Mouse (Mus musculus): Measurements from ENCODE around the gene Sult2b1. TPM values are rescaled to one million over a fixed set of nuclear protein-coding genes. Genes with fewer than 3 reads are reported as not detected.

Sult2b1 gene
- polyA plus RNA-seq, 1 experiment from 2014 or later, result 2.5 TPM

- no peak for ATAC-seq (ENCODE audit: low FRiP score, low TSS enrichment)
- Histone ChIP-seq H3K9ac (replicated peaks; ENCODE audit: low read length) (no peak overlapping the region), H3K4me1 (ENCODE audit: insufficient read depth, low read length) (peaks cover 30% of the 10 kb centered on the region), H3K4me2 (replicated peaks; ENCODE audit: low read depth, low read length) (no peak overlapping the region), H3K27me3 (ENCODE audit: insufficient read depth, low read length) (no peaks in the 10 kb centered on the region), H3K4me3 (ENCODE audit: low read length) (no peak overlapping the region), H3K9me3 (ENCODE audit: low read length) (no peaks in the 10 kb centered on the region), H3K36me3 (ENCODE audit: insufficient read depth, low read length) (no peaks in the 10 kb centered on the region), H3K27ac (ENCODE audit: low read length) (no peak overlapping the region)
- WGBS, result 63% methylated on average over 4 of the region's 4 CpGs
These were observed 2.2 kb downstream of the Sult2b1 start for GRCm38 (mm10) chr7:45782271-45782670.

GRCm38 (mm10) chr7:45779081-45779641 is 5.3 kb downstream of the Sult2b1 start:
- ATAC-seq (ENCODE audit: low FRiP score, low TSS enrichment), result peak; percentile 39; the same call in 1 of the 2 replicates
- peak overlapping the region; percentile 42 for H3K4me2 ChIP-seq (replicated peaks; ENCODE audit: low read depth, low read length)
- peaks cover 11% of the 10 kb centered on the region for H3K4me1 ChIP-seq (ENCODE audit: insufficient read depth, low read length)
- no peak overlapping the region for H3K27ac ChIP-seq (ENCODE audit: low read length)
- H3K4me3 ChIP-seq (ENCODE audit: low read length), result peak overlapping the region; percentile 4; the same call in 1 of the 2 replicates
- H3K36me3 ChIP-seq (ENCODE audit: insufficient read depth, low read length), result no peaks in the 10 kb centered on the region
- no peak overlapping the region; the same call in 1 of the 2 replicates for H3K9ac ChIP-seq (replicated peaks; ENCODE audit: low read length)
- no peaks in the 10 kb centered on the region for H3K9me3 ChIP-seq (ENCODE audit: low read length)
- 17% methylated on average over 22 of the region's 22 CpGs for WGBS
- no peaks in the 10 kb centered on the region for H3K27me3 ChIP-seq (ENCODE audit: insufficient read depth, low read length)

- no peak overlapping the region for H3K4me3 ChIP-seq (ENCODE audit: low read length)
- H3K9ac ChIP-seq (replicated peaks; ENCODE audit: low read length), result no peak overlapping the region
- no peak overlapping the region for H3K4me2 ChIP-seq (replicated peaks; ENCODE audit: low read depth, low read length)
- peaks cover 7% of the 10 kb centered on the region for H3K4me1 ChIP-seq (ENCODE audit: insufficient read depth, low read length)
- WGBS, result 56% methylated on average over 7 of the region's 7 CpGs
- no peaks in the 10 kb centered on the region for H3K27me3 ChIP-seq (ENCODE audit: insufficient read depth, low read length)
- H3K36me3 ChIP-seq (ENCODE audit: insufficient read depth, low read length), result no peaks in the 10 kb centered on the region
- ATAC-seq (ENCODE audit: low FRiP score, low TSS enrichment), result no peak
- no peak overlapping the region for H3K27ac ChIP-seq (ENCODE audit: low read length)
- no peaks in the 10 kb centered on the region for H3K9me3 ChIP-seq (ENCODE audit: low read length)
These were observed 9.2 kb downstream of the Sult2b1 start for GRCm38 (mm10) chr7:45775237-45775636.

- no peak for ATAC-seq (ENCODE audit: low FRiP score, low TSS enrichment)
- H3K4me2 ChIP-seq (replicated peaks; ENCODE audit: low read depth, low read length), result no peak overlapping the region
- 71% methylated on average over 4 of the region's 4 CpGs for WGBS
- H3K4me3 ChIP-seq (ENCODE audit: low read length), result no peak overlapping the region
- no peak overlapping the region for H3K27ac ChIP-seq (ENCODE audit: low read length)
- H3K9me3 ChIP-seq (ENCODE audit: low read length), result no peaks in the 10 kb centered on the region
- H3K4me1 ChIP-seq (ENCODE audit: insufficient read depth, low read length), result no peaks in the 10 kb centered on the region
- no peaks in the 10 kb centered on the region for H3K36me3 ChIP-seq (ENCODE audit: insufficient read depth, low read length)
- H3K27me3 ChIP-seq (ENCODE audit: insufficient read depth, low read length), result no peaks in the 10 kb centered on the region
- no peak overlapping the region for H3K9ac ChIP-seq (replicated peaks; ENCODE audit: low read length)
These were observed 13.4 kb downstream of the Sult2b1 start for GRCm38 (mm10) chr7:45771101-45771500.

GRCm38 (mm10) chr7:45770427-45771082 is 13.9 kb downstream of the Sult2b1 start:
- no peak overlapping the region for H3K4me2 ChIP-seq (replicated peaks; ENCODE audit: low read depth, low read length)
- no peaks in the 10 kb centered on the region for H3K27me3 ChIP-seq (ENCODE audit: insufficient read depth, low read length)
- 59% methylated on average over 8 of the region's 8 CpGs for WGBS
- no peak overlapping the region for H3K27ac ChIP-seq (ENCODE audit: low read length)
- H3K9me3 ChIP-seq (ENCODE audit: low read length), result no peaks in the 10 kb centered on the region
- H3K9ac ChIP-seq (replicated peaks; ENCODE audit: low read length), result no peak overlapping the region
- no peaks in the 10 kb centered on the region for H3K36me3 ChIP-seq (ENCODE audit: insufficient read depth, low read length)
- no peak overlapping the region for H3K4me3 ChIP-seq (ENCODE audit: low read length)
- peak; percentile 57; the same call in 1 of the 2 replicates for ATAC-seq (ENCODE audit: low FRiP score, low TSS enrichment)
- no peaks in the 10 kb centered on the region for H3K4me1 ChIP-seq (ENCODE audit: insufficient read depth, low read length)

GRCm38 (mm10) chr7:45767500-45767899 is 17.0 kb downstream of the Sult2b1 start:
- ATAC-seq (ENCODE audit: low FRiP score, low TSS enrichment), result no peak
- Histone ChIP-seq H3K9me3 (ENCODE audit: low read length) (no peaks in the 10 kb centered on the region), H3K9ac (replicated peaks; ENCODE audit: low read length) (no peak overlapping the region), H3K4me1 (ENCODE audit: insufficient read depth, low read length) (no peaks in the 10 kb centered on the region), H3K27ac (ENCODE audit: low read length) (no peak overlapping the region), H3K36me3 (ENCODE audit: insufficient read depth, low read length) (no peaks in the 10 kb centered on the region), H3K4me3 (ENCODE audit: low read length) (no peak overlapping the region), H3K4me2 (replicated peaks; ENCODE audit: low read depth, low read length) (no peak overlapping the region), H3K27me3 (ENCODE audit: insufficient read depth, low read length) (no peaks in the 10 kb centered on the region)
- 97% methylated on average over 6 of the region's 6 CpGs for WGBS

GRCm38 (mm10) chr7:45766764-45767163 is 17.7 kb downstream of the Sult2b1 start:
- no peak overlapping the region for H3K4me2 ChIP-seq (replicated peaks; ENCODE audit: low read depth, low read length)
- WGBS, result 43% methylated on average over 6 of the region's 8 CpGs
- H3K27ac ChIP-seq (ENCODE audit: low read length), result no peak overlapping the region

GRCm38 (mm10) chr7:45765995-45766394 is 18.5 kb downstream of the Sult2b1 start:
- Histone ChIP-seq H3K36me3 (ENCODE audit: insufficient read depth, low read length) (no peaks in the 10 kb centered on the region), H3K9me3 (ENCODE audit: low read length) (no peaks in the 10 kb centered on the region), H3K27ac (ENCODE audit: low read length) (no peak overlapping the region), H3K4me2 (replicated peaks; ENCODE audit: low read depth, low read length) (no peak overlapping the region), H3K4me1 (ENCODE audit: insufficient read depth, low read length) (no peaks in the 10 kb centered on the region), H3K27me3 (ENCODE audit: insufficient read depth, low read length) (no peaks in the 10 kb centered on the region), H3K4me3 (ENCODE audit: low read length) (no peak overlapping the region), H3K9ac (replicated peaks; ENCODE audit: low read length) (no peak overlapping the region)
- no peak for ATAC-seq (ENCODE audit: low FRiP score, low TSS enrichment)
- WGBS, result 51% methylated on average over 8 of the region's 8 CpGs

More at GRCm38 (mm10) chr7:45766764-45767163, 17.7 kb downstream of the Sult2b1 start:
- no peaks in the 10 kb centered on the region for H3K27me3 ChIP-seq (ENCODE audit: insufficient read depth, low read length)
- H3K9ac ChIP-seq (replicated peaks; ENCODE audit: low read length), result no peak overlapping the region
- no peaks in the 10 kb centered on the region for H3K36me3 ChIP-seq (ENCODE audit: insufficient read depth, low read length)
- ATAC-seq (ENCODE audit: low FRiP score, low TSS enrichment), result 0 out of 2 replicates have a peak, but pooled peaks have one; percentile 12
- H3K4me3 ChIP-seq (ENCODE audit: low read length), result no peak overlapping the region
- no peaks in the 10 kb centered on the region for H3K4me1 ChIP-seq (ENCODE audit: insufficient read depth, low read length)
- H3K9me3 ChIP-seq (ENCODE audit: low read length), result no peaks in the 10 kb centered on the region

- Histone ChIP-seq H3K9me3 (ENCODE audit: low read length) (no peaks in the 10 kb centered on the region), H3K9ac (replicated peaks; ENCODE audit: low read length) (no peak overlapping the region), H3K27ac (ENCODE audit: low read length) (no peak overlapping the region), H3K4me2 (replicated peaks; ENCODE audit: low read depth, low read length) (no peak overlapping the region), H3K4me1 (ENCODE audit: insufficient read depth, low read length) (peaks cover 5% of the 10 kb centered on the region; the same call in 1 of the 2 replicates), H3K27me3 (ENCODE audit: insufficient read depth, low read length) (peaks cover 21% of the 10 kb centered on the region), H3K36me3 (ENCODE audit: insufficient read depth, low read length) (no peaks in the 10 kb centered on the region), H3K4me3 (ENCODE audit: low read length) (no peak overlapping the region)
- 65% methylated on average over 5 of the region's 5 CpGs for WGBS
- ATAC-seq (ENCODE audit: low FRiP score, low TSS enrichment), result 0 out of 2 replicates have a peak, but pooled peaks have one; percentile 9
These were observed 24.3 kb downstream of the Sult2b1 start for GRCm38 (mm10) chr7:45760151-45760550.

GRCm38 (mm10) chr7:45759400-45759799 is 25.1 kb downstream of the Sult2b1 start:
- H3K36me3 ChIP-seq (ENCODE audit: insufficient read depth, low read length), result no peaks in the 10 kb centered on the region
- peaks cover 5% of the 10 kb centered on the region; the same call in 1 of the 2 replicates for H3K4me1 ChIP-seq (ENCODE audit: insufficient read depth, low read length)
- no peaks in the 10 kb centered on the region for H3K9me3 ChIP-seq (ENCODE audit: low read length)
- H3K4me3 ChIP-seq (ENCODE audit: low read length), result peak overlapping the region; percentile 30
- H3K9ac ChIP-seq (replicated peaks; ENCODE audit: low read length), result peak overlapping the region; percentile 54
- H3K27ac ChIP-seq (ENCODE audit: low read length), result no peak overlapping the region
- peak overlapping the region; percentile 53 for H3K4me2 ChIP-seq (replicated peaks; ENCODE audit: low read depth, low read length)
- WGBS, result 3% methylated on average over 27 of the region's 27 CpGs
- H3K27me3 ChIP-seq (ENCODE audit: insufficient read depth, low read length), result peaks cover 21% of the 10 kb centered on the region
- ATAC-seq (ENCODE audit: low FRiP score, low TSS enrichment), result peak; percentile 92
